Mouse (Mus musculus) spleen, adult 2 months (tissue): ENCODE results near the gene Egln1. TPM values are rescaled to one million over a fixed set of nuclear protein-coding genes. Genes with fewer than 3 reads are reported as not detected.

Experiments
- DNase-seq, 2 experiments: peaks; one replicate each; pipeline versions ENCODE4 v3.0.0 to v3.0.0-alpha.2; 2012 to 2021; ENCODE audit warnings: low spot score in 2 of 2, low read depth in 1 of 2
- H3K27ac ChIP-seq: fragments of 200-500 bp; 2 replicates; pipeline ENCODE4 v1.5.1; 2012; ENCODE audit warnings: low read length, inconsistent platforms; ENCODE audit not compliant: insufficient read depth
- H3K27me3 ChIP-seq: fragments of 200-500 bp; 2 replicates; pipeline ENCODE4 v1.6.1; 2012; ENCODE audit warnings: mild to moderate bottlenecking, moderate library complexity, low read length, inconsistent platforms; ENCODE audit not compliant: control insufficient read depth, insufficient read depth
- H3K36me3 ChIP-seq: fragments of 200-500 bp; 2 replicates; pipeline ENCODE4 v1.6.1; 2012; ENCODE audit warnings: mild to moderate bottlenecking, low read length, inconsistent platforms; ENCODE audit not compliant: control insufficient read depth, insufficient read depth
- H3K4me1 ChIP-seq: fragments of 200-500 bp; 2 replicates; pipeline ENCODE4 v1.6.1; 2011; ENCODE audit warnings: inconsistent platforms; ENCODE audit not compliant: control insufficient read depth, insufficient read depth, insufficient read length
- H3K4me3 ChIP-seq: fragments of 200-500 bp; 2 replicates; pipeline ENCODE4 v1.5.1; 2011; ENCODE audit warnings: mild to moderate bottlenecking, inconsistent platforms; ENCODE audit not compliant: insufficient read depth, insufficient read length; ENCODE audit errors: extremely low read depth
- CTCF ChIP-seq: fragments of 200-500 bp; IDR thresholded peaks from 2 replicates; pipeline ENCODE4 v1.5.1; 2011; ENCODE audit warnings: mild to moderate bottlenecking, inconsistent platforms; ENCODE audit not compliant: insufficient read depth, insufficient read length, insufficient replicate concordance; ENCODE audit errors: extremely low read depth
- POLR2A ChIP-seq: fragments of 200-500 bp; IDR thresholded peaks from 2 replicates; pipeline ENCODE4 v1.6.1; 2011; ENCODE audit warnings: low read depth, low read length, inconsistent platforms
- WGBS: fragments of 180-500 bp; shearing (Covaris S2); methylation state at CpG from one replicate; pipeline ENCODE4 v1.1.7; 2018; 5-methylcytosine and 5-hydroxymethylcytosine counted together
- polyA plus RNA-seq: library from polyadenylated mRNA; depleted of rRNA; stranded (reverse); fragments of >200 nt; gene quantifications from 2 replicates; pipeline ENCODE4 v1.2.3, GENCODE M21; 2012

Egln1 gene
- polyA plus RNA-seq, 1 experiment = 12.1 TPM

DNA sequence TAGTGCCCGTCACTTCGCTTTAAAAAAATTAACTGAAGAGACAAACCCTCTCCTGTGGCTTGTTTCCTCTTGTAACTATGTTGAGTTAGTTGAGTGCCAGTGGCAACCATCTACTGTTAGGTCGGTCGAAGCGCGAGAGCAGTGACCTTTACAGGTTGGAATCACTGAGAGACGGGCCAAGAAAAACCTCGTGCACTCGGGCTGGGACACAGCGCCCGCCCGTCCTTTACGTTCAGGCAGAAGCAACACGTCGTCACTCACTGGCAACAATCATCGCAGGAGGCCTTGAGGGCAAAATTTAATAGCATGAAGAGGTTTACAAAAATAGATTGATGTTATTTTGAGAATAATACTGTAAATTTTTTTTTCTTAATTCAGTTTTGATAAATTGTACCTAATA lies 39.2 kb downstream of the Egln1 start:
- peaks cover 25% of the 10 kb centered on the region for H3K36me3 ChIP-seq
- no peak for TF ChIP-seq CTCF
- TF ChIP-seq POLR2A = no peak
- DNase-seq = no peak
- H3K4me3 ChIP-seq = no peak overlapping the region
- H3K4me1 ChIP-seq = no peaks in the 10 kb centered on the region
- no peaks in the 10 kb centered on the region for H3K27me3 ChIP-seq
- H3K27ac ChIP-seq = no peak overlapping the region
- WGBS = 95% methylated on average over 16 of the region's 16 CpGs

- Histone ChIP-seq H3K4me1 (no peaks in the 10 kb centered on the region), H3K36me3 (peaks cover 45% of the 10 kb centered on the region), H3K4me3 (no peak overlapping the region), H3K27ac (no peak overlapping the region), H3K27me3 (no peaks in the 10 kb centered on the region)
- TF ChIP-seq POLR2A = no peak
- no peak for TF ChIP-seq CTCF
- WGBS = 88% methylated on average over 2 of the region's 2 CpGs
- DNase-seq = no peak
Measured at GRCm38 (mm10) chr8:124905482-124905881, 43.6 kb downstream of the Egln1 start.

DNA sequence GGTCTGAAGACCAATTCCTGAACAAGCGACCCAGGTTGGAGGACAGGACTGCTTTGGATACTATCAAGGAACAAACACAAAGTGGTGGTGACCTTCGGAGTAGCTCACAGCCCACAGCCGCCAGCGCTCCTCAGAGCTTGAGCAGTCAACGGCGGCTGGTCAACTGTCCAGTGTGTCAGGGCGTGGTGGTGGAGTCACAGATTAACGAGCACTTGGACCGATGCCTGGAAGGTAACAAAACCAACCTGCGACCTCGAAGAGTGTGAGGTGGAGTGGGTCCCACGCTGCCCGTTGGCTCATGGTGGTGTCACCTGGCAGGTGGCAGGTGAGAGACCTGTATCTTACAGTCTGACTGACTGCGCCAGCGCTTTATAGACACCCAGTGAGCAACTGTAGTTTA lies 45.9 kb downstream of the Egln1 start:
- Histone ChIP-seq H3K27ac (no peak overlapping the region), H3K4me1 (peaks cover 7% of the 10 kb centered on the region; the same call in 1 of the 2 replicates), H3K36me3 (peaks cover 43% of the 10 kb centered on the region), H3K27me3 (no peaks in the 10 kb centered on the region), H3K4me3 (no peak overlapping the region)
- DNase-seq = no peak
- 97% methylated on average over 15 of the region's 15 CpGs for WGBS
- TF ChIP-seq CTCF = no peak
- TF ChIP-seq POLR2A = no peak

- H3K36me3 ChIP-seq = peaks cover 34% of the 10 kb centered on the region
- DNase-seq = no peak
- WGBS = 5% methylated on average over 31 of the region's 31 CpGs
- peak overlapping the region; percentile 67 for H3K27ac ChIP-seq
- H3K27me3 ChIP-seq = no peaks in the 10 kb centered on the region
- no peak for TF ChIP-seq POLR2A
- no peak for TF ChIP-seq CTCF
- H3K4me1 ChIP-seq = peaks cover 7% of the 10 kb centered on the region; the same call in 1 of the 2 replicates
- H3K4me3 ChIP-seq = peak overlapping the region; percentile 99
Measured at GRCm38 (mm10) chr8:124898251-124898905, 50.7 kb downstream of the Egln1 start.

- H3K36me3 ChIP-seq = peaks cover 27% of the 10 kb centered on the region
- DNase-seq = peak; percentile 87 to 96
- peak within 1 kb of the TSS; percentile 86 for H3K27ac ChIP-seq
- peaks cover 7% of the 10 kb centered on the region; the same call in 1 of the 2 replicates for H3K4me1 ChIP-seq
- no peaks in the 10 kb centered on the region for H3K27me3 ChIP-seq
- under 1% methylated on average over 114 of the region's 114 CpGs for WGBS
- TF ChIP-seq POLR2A (peak; percentile 83), CTCF (no peak)
- H3K4me3 ChIP-seq = peak within 1 kb of the TSS; percentile 99
Measured at GRCm38 (mm10) chr8:124897386-124898250, 51.5 kb downstream of the Egln1 start, which contains the start of the genes Exoc8 and Sprtn. Exoc8 (minus strand) TSS chr8:124897705. Sprtn (plus strand) TSS chr8:124897886.

DNA sequence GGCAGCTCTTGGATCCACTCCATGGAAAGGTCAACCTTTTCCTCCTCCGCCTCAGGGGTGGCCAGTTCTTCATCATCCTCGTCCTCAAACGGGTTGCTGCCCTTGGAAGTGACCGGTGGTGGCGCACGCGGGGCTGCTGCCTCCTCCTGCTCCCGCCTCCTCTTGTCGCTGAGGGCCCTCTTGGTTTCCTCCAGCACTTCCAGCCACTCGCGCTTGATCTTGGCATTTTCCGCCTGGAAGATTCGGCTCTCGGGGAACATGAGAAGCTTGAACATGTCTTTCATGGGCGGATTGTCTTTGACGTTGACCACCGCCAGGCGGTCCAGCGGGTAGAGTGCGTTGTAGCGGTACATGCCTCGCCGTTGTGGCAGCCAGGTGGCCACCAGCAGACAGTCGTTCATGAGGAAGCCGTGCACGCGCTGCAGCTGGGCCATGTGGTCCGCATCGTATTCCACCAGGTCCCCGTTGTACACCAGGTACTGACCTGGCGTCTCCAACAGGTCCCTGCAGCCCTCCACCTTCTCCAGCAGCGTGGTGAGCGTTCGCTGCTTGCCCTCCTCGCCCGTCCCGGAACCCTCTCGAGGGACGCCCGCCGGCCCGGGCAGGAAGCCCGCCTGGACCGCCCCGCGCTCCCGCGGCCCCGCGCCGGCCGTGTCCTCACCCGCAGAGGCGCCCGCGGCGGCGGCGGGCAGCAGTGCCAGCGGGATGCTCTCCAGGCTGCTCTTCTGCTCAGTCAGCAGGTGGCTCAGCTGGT lies 52.3 kb downstream of the Egln1 start:
- DNase-seq = peak; percentile 21 to 57
- Histone ChIP-seq H3K36me3 (peaks cover 19% of the 10 kb centered on the region), H3K27me3 (no peaks in the 10 kb centered on the region), H3K4me3 (peak overlapping the region; percentile 99), H3K27ac (peak overlapping the region; percentile 86), H3K4me1 (peaks cover 7% of the 10 kb centered on the region; the same call in 1 of the 2 replicates)
- peak; percentile 34; the same call in 1 of the 2 replicates for TF ChIP-seq CTCF
- TF ChIP-seq POLR2A = no peak
- WGBS = 2% methylated on average over 60 of the region's 60 CpGs
